Mouse (Mus musculus) embryonic facial prominence, embryonic 11.5 days (tissue): ENCODE data around the gene C1qtnf4. TPM values are rescaled to one million over a fixed set of nuclear protein-coding genes. Genes with fewer than 3 reads are reported as not detected.
A peak's percentile ranks its signal among the peaks of the same experiment; 100 is the strongest.

ENCODE experiments used
- ATAC-seq: fragments of 200-750 bp; cut with Nextera tagmentation; replicated peaks from 2 replicates; pipeline ENCODE4 v1.8.0; 2017; ENCODE audit warnings: low read depth; ENCODE audit not compliant: insufficient number of reproducible peaks, low FRiP score, low TSS enrichment
- DNase-seq: peaks from one replicate; pipeline ENCODE4 v3.0.0-alpha.2; 2015; ENCODE audit warnings: low spot score
- H3K27ac ChIP-seq: fragments of 300-500 bp; sonication (generic); replicated peaks from 2 replicates; pipeline ENCODE4 v1.5.1; 2014; ENCODE audit warnings: mild to moderate bottlenecking, low read depth, low read length, control low read depth
- H3K27me3 ChIP-seq: fragments of 300-500 bp; sonication (generic); 2 replicates; pipeline ENCODE4 v1.6.1; 2014; ENCODE audit warnings: mild to moderate bottlenecking, low read length, moderate library complexity, mixed read lengths; ENCODE audit not compliant: control insufficient read depth, insufficient read depth
- H3K36me3 ChIP-seq: fragments of 300-500 bp; sonication (generic); replicated peaks from 2 replicates; pipeline ENCODE4 v1.6.1; 2014; ENCODE audit warnings: low read depth, mild to moderate bottlenecking, low read length, moderate library complexity, mixed read lengths; ENCODE audit not compliant: control insufficient read depth, insufficient read depth
- H3K4me1 ChIP-seq: fragments of 300-500 bp; sonication (generic); 2 replicates; pipeline ENCODE4 v1.6.1; 2014; ENCODE audit warnings: low read length, mixed read lengths; ENCODE audit not compliant: control insufficient read depth, insufficient read depth
- H3K4me2 ChIP-seq: fragments of 300-500 bp; sonication (generic); 2 replicates; pipeline ENCODE4 v1.6.1; 2014; ENCODE audit warnings: low read depth, mild to moderate bottlenecking, control low read depth, low read length, moderate library complexity
- H3K4me3 ChIP-seq: fragments of 300-500 bp; sonication (generic); 2 replicates; pipeline ENCODE4 v1.5.1; 2014; ENCODE audit warnings: low read depth, low read length, control low read depth
- H3K9ac ChIP-seq: fragments of 300-500 bp; sonication (generic); replicated peaks from 2 replicates; pipeline ENCODE4 v1.6.1; 2014; ENCODE audit warnings: mild to moderate bottlenecking, control low read depth, low read length
- H3K9me3 ChIP-seq: fragments of 300-500 bp; sonication (generic); replicated peaks from 2 replicates; pipeline ENCODE4 v1.6.1; 2016; ENCODE audit warnings: mild to moderate bottlenecking, low read length, inconsistent platforms, mixed read lengths; ENCODE audit not compliant: control insufficient read depth
- WGBS: fragments of 180-500 bp; shearing (Covaris S2); extraction: QIAGEN DNeasy Blood & Tissue Kit; methylation state at CpG from one replicate; pipeline ENCODE4 v1.1.7; 2014; 5-methylcytosine and 5-hydroxymethylcytosine counted together
- polyA plus RNA-seq: library from polyadenylated mRNA; unstranded; fragments of >200 nt; fragmentation: Nextera tagmentation; extraction: Ambion mirVana; gene quantifications from 2 replicates; pipeline ENCODE4 v1.2.1, GENCODE M21; 2014

Gene C1qtnf4
- polyA plus RNA-seq, 1 experiment from 2014 or later: 13.7 TPM

DNA sequence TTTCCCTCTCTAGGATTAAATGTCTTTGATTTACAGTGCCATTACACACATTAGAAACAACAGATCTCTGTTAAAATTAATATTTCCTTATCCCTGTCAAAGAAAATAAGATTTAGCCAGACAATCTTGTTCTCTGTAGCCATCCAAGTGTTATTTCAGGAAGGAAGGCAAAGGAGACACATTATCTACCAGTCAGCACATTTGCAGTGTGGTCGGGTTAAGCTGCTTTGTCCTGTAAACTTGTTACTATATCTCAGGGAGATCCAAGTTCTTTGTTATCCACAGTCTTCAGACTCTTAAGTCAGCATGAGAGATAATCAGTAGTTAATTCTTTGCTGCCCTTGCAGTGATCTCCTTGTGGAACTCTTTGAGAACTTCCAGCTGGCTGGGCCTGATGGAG is 25.2 kb downstream of the C1qtnf4 start:
- H3K27ac ChIP-seq: no peak overlapping the region
- DNase-seq: no peak
- 84% methylated on average over 1 of the region's 1 CpGs for WGBS

DNA sequence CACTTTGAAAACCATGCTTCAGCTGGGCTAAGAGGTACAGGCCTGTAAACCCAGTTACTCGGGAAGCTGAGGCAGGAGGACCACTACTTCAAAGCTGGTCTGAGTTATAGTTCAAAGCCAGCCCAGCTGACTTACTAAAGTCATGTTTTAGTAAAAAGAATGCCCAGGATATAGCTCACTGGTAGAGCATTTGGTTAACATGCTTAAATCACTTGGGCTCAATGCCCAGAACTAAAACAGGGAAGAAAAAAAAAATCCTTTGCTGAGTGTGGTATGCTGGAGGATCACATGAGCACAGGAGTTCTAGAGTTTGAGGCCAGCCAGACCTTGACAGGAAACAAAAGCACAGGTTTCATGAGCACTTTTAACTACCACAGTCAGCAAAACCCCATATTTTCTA is 26.0 kb downstream of the C1qtnf4 start:
- ATAC-seq: no peak
- Histone ChIP-seq H3K9ac (no peak overlapping the region), H3K4me3 (no peak overlapping the region), H3K4me2 (no peak overlapping the region), H3K36me3 (peaks cover 7% of the 10 kb centered on the region), H3K9me3 (no peaks in the 10 kb centered on the region), H3K27me3 (no peaks in the 10 kb centered on the region), H3K4me1 (no peaks in the 10 kb centered on the region), H3K27ac (no peak overlapping the region)
- 87% methylated on average over 1 of the region's 1 CpGs for WGBS
- no peak for DNase-seq

More for the DNA sequence above, 25.2 kb downstream of the C1qtnf4 start:
- H3K9me3 ChIP-seq: no peaks in the 10 kb centered on the region
- H3K9ac ChIP-seq: no peak overlapping the region
- H3K4me3 ChIP-seq: no peak overlapping the region
- peaks cover 7% of the 10 kb centered on the region for H3K36me3 ChIP-seq
- no peaks in the 10 kb centered on the region for H3K27me3 ChIP-seq
- no peak overlapping the region for H3K4me2 ChIP-seq
- no peak for ATAC-seq
- no peaks in the 10 kb centered on the region for H3K4me1 ChIP-seq

DNA sequence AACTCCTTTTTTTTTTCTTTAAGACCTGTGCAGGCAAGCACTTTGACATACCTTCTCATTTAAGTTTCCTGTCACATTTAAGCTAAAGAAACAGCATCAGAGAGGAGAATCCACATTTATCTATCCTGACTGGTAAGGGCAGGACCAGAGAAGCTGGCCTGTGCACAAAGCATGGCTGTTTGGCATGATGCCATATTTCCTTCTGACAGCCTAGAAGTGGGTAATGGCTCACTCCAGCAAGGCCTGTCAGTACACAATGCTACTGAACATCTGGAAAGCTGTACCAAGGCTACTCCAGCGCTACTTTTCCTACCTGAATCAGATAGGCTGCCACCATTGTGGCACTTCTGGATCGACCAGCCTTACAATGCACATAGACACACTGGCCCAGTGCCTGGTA is 28.0 kb downstream of the C1qtnf4 start:
- no peak overlapping the region for H3K4me3 ChIP-seq
- peaks cover 7% of the 10 kb centered on the region for H3K36me3 ChIP-seq
- no peak overlapping the region for H3K4me2 ChIP-seq
- H3K27ac ChIP-seq: no peak overlapping the region
- H3K9ac ChIP-seq: no peak overlapping the region
- no peaks in the 10 kb centered on the region; the same call in 1 of the 2 replicates for H3K4me1 ChIP-seq
- no peaks in the 10 kb centered on the region for H3K9me3 ChIP-seq
- ATAC-seq: no peak
- no peak for DNase-seq
- H3K27me3 ChIP-seq: no peaks in the 10 kb centered on the region
- WGBS: 91% methylated on average over 2 of the region's 2 CpGs

DNA sequence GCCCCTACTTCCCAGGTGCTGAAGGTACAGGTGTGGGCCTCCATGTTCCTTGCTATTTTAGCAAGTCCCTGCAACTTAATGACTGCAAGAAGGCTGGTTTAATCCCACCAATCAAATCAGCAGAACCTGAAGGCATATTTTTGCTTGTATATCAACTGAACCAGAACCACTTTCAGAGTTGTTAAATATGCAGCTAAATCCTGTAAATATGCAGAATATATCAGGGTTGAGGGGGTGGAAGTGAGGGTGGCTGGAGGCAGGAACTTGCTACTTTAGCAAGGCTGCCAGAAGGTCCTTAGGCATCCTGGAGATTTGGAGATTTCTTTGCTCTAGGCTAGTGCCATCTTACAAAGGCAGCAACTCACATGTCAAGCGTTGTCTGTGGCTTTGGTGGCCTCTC is 29.9 kb downstream of the C1qtnf4 start:
- Histone ChIP-seq H3K36me3 (no peaks in the 10 kb centered on the region; the same call in 1 of the 2 replicates), H3K4me2 (no peak overlapping the region; the same call in 1 of the 2 replicates), H3K27me3 (no peaks in the 10 kb centered on the region), H3K9ac (no peak overlapping the region), H3K27ac (no peak overlapping the region), H3K4me1 (no peaks in the 10 kb centered on the region; the same call in 1 of the 2 replicates), H3K4me3 (no peak overlapping the region), H3K9me3 (no peaks in the 10 kb centered on the region)
- WGBS: 82% methylated on average over 1 of the region's 1 CpGs
- no peak for ATAC-seq
- no peak for DNase-seq

DNA sequence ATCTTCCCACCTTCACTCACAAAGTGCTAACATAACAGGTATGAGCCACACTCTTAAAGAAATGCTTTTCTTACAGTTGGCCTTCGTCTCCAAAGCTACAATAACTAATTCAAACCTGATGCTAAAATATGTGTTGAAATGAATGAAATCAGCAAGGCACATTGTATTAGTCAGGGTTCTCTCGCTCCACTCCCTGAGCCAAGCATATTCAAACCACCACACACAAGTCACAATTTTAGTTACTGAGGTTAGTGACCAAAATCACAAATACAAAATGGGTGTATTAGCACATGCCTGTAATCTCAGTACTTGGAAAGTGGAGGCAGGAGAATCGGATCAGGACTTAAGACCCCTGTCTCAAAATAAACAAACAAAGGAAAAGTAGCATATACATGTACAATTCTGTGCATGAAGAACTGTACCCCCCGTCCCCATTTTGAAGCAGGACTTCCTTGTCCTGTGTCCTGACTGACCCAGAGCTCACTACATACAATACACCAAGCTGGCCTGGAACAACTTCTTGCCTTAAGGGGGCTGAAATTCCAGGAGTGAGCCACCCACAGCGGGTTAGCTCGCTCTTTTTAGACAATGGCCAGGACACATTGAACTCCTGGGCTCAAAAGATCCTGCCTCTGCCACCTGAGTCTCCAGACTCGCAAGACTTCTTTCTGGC is 31.0 kb downstream of the C1qtnf4 start:
- Histone ChIP-seq H3K27me3 (no peaks in the 10 kb centered on the region), H3K4me2 (peak overlapping the region; percentile 87), H3K9me3 (no peaks in the 10 kb centered on the region), H3K9ac (peak overlapping the region; percentile 99), H3K4me1 (no peaks in the 10 kb centered on the region; the same call in 1 of the 2 replicates), H3K4me3 (peak overlapping the region; percentile 70), H3K36me3 (no peaks in the 10 kb centered on the region; the same call in 1 of the 2 replicates), H3K27ac (peak overlapping the region; percentile 86)
- ATAC-seq (peak; percentile 10; the same call in 1 of the 2 replicates), DNase-seq (peak; percentile 30)
- WGBS: 25% methylated on average over 7 of the region's 7 CpGs

DNA sequence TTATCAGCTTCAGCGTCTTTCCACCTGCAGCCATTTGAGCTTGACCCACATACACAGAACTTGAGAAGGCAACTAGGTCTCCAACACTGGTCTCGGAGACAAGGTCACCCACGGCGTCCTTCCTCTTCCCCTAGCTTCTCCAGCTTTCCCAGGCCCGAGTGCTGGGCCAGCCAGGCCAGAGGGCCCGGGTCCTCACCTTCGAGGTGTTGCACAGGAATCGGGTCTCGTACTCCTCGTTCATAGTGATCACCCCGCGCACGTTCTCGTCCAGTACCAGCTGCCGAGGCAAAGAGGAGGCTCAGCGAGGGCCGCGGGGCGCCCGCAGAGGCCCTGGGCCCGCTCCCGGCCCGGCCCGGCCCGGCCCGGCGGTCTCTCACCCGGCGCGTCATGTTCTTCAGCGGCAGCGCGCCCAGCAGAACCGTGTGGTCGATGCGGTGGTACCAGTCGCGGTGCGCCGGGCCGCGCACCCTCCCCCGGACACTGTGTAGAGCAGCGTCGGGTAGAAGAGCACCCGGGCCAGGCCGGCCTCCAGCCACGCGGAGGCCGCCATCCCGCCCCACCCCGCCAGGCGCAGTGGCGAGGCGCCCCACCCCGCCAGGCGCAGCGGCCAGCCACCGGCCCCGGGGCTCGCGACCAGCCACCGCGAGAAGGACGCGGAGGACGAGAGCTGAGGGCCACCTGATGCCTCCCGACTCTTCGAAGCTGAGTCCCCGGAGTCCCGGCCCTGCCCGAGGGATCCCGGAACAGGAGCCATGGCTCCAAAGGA is 31.8 kb downstream of the C1qtnf4 start:
- ATAC-seq: peak; percentile 85
- peak overlapping the region; percentile 99 for H3K9ac ChIP-seq
- 1% methylated on average over 65 of the region's 73 CpGs for WGBS

DNA sequence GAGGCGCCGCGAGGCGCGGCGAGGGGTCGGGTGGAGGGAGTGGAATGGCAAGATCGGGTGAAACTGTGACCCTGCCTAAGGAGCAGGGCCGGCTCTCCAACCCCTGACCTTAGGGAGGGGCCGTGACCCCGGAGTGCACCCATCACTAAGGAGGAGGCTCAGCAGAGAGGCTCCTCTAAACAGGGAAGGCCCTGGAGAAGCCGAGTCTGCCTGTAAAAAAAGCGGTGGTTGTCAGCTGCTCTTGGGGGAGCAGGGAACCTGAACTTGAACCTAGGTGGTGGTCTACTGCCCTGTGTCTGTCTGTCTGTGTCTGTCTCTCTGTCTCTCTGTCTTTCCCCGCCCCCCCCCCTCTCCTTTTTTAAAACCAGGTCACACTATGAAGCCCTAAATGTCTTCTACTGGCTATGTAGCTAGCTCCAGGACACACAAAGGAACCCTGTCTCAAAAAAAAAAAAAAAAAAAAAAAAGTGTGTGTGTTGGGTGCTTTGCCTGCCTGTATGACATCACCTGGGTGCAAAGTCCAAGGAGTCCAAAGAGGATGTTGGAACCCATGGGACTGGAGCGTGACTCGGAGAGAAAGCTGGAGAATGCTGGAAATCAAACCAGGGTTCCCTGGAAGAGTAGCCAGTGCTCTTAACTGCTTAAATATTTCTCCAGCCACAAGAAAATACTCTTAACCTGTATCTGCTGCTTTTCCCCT is 32.5 kb downstream of the C1qtnf4 start:
- no peaks in the 10 kb centered on the region; the same call in 1 of the 2 replicates for H3K36me3 ChIP-seq
- ATAC-seq (peak; percentile 72), DNase-seq (no peak)
- H3K4me1 ChIP-seq: no peaks in the 10 kb centered on the region; the same call in 1 of the 2 replicates
- H3K4me2 ChIP-seq: peak overlapping the region; percentile 87
- peak overlapping the region; percentile 99 for H3K9ac ChIP-seq
- H3K4me3 ChIP-seq: peak overlapping the region; percentile 70
- no peaks in the 10 kb centered on the region for H3K9me3 ChIP-seq
- no peaks in the 10 kb centered on the region for H3K27me3 ChIP-seq
- WGBS: 12% methylated on average over 16 of the region's 16 CpGs
- peak overlapping the region; percentile 86 for H3K27ac ChIP-seq

More for the DNA sequence above, 31.8 kb downstream of the C1qtnf4 start:
- DNase-seq: peak; percentile 73
- H3K4me1 ChIP-seq: no peaks in the 10 kb centered on the region; the same call in 1 of the 2 replicates
- peak overlapping the region; percentile 86 for H3K27ac ChIP-seq
- H3K4me3 ChIP-seq: peak overlapping the region; percentile 70
- no peaks in the 10 kb centered on the region for H3K9me3 ChIP-seq
- peak overlapping the region; percentile 87 for H3K4me2 ChIP-seq
- no peaks in the 10 kb centered on the region for H3K27me3 ChIP-seq
- no peaks in the 10 kb centered on the region; the same call in 1 of the 2 replicates for H3K36me3 ChIP-seq
